Mouse (Mus musculus): ENCODE data around the gene Slc41a1.

DNA sequence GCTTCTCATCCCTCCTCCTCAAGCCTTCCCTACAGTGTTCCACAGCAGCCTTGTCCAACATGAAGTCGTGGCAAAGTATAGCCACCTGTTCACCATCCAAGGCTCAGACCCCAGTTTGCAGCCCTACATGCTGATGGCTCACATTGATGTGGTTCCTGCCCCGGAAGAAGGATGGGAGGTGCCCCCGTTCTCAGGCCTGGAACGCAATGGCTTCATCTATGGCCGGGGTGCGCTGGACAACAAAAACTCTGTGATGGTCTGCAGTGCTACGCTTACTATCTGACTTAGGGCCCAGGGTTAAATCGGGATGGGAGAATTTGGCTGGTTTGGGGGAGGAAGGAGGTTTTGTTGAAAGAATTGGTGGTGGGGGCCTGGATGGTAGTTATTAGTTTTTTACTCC, 26.2 kb upstream of the Slc41a1 start:
- TF ChIP-seq POLR2A (IDR thresholded peaks at IDR 0.05; ENCODE audit: low read depth, low read length) (no peak), CTCF (conservative IDR thresholded peaks at IDR 0.05; ENCODE audit: insufficient read depth, insufficient read length, low read depth, low read length) (no peak)
